Mouse (Mus musculus) B cell, adult 2 months (primary cell): ENCODE measurements at regions not wholly inside any gene's neighbourhood (a gene's known extent, or its start where the extent isn't known, plus 50 kb on each side); places are given as distances from the start of the nearest gene placed in this dataset.
A peak's percentile ranks its signal among the peaks of the same experiment; 100 is the strongest.

Experiments
- DNase-seq, 2 experiments: peaks; one replicate each; pipeline ENCODE4 v3.0.0; 2022

DNA sequence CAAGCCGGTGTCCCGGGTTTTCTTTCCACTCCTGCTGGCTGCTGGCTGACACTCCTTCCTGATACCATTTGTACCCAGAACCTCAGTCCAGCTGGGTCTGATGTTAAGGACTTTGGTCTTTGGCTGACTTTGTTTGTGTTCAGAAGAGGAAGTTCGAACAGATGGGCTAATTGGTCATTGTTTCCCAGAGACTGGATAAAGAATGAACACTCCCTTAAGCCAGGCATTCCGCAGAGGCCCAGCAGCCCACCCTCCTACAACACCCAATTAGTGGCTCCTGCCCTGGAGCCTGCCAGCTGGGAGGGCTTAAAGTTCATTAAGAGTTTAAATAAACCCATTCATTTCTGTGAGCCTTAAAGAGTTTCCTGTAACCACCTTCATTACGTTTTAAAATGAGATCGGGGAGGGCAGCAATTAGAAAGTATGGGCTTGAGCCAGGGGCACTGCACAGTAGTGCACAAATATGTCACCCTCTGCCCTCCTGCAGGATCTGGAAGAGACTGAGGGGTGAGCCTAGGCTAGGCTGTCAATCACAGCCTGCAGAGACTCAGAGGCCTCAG, 257.9 kb downstream of the Ajap1 start:
- DNase-seq = no peak

- no peak for DNase-seq
Measured at GRCm38 (mm10) chr4:153223019-153223418, 259.6 kb downstream of the Ajap1 start.

GRCm38 (mm10) chr4:153220485-153220884, 262.1 kb downstream of the Ajap1 start:
- DNase-seq = no peak

- DNase-seq = no peak
Measured at GRCm38 (mm10) chr4:153220074-153220473, 262.5 kb downstream of the Ajap1 start.

GRCm38 (mm10) chr4:153217541-153217980, 265.1 kb downstream of the Ajap1 start:
- no peak for DNase-seq

DNA sequence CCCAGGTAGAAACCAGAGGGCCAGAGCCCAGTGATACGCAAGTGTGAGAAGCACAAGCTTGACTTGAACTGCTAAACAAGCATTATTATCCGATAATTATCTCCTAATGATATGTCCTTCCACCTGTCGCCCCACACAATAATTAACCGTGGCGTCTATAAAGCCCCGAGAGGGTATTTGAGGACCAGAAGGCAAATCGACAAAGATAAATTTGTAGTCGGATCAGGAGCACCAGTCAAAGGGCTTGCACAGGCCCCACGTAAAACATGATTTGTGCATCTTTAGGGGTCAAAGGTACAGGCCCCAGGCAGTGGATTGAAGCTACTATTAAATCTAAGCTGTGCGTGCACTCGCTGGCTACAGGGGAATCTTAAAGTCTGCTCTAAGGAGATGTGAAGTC, 270.5 kb downstream of the Ajap1 start:
- DNase-seq = no peak

- DNase-seq = no peak
Measured at GRCm38 (mm10) chr4:153208822-153209221, 273.8 kb downstream of the Ajap1 start.

- DNase-seq = no peak
Measured at GRCm38 (mm10) chr4:153208215-153208614, 274.4 kb downstream of the Ajap1 start.

GRCm38 (mm10) chr4:153207578-153208102, 275.0 kb downstream of the Ajap1 start:
- DNase-seq = no peak

- no peak for DNase-seq
Measured at GRCm38 (mm10) chr4:153206789-153207457, 275.7 kb downstream of the Ajap1 start.

DNA sequence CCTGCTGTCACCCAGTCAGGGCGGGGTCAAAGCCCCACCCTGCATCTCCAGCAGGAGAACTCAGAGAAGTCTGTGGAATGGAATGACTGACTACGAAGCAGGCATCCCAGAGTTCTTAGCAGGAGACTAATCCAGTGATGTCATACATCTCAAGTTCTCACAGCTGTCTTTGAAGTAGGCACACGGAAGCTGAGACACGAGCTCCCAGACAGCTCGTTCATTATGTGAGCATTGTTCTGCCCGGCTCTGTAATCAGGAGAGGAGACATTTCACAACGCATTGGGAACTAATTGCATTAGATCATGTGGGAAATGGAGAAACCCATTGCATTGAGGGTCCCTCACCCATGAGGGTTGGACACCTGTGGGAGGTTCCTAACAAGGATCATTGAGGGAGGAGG, 277.8 kb downstream of the Ajap1 start:
- no peak for DNase-seq

DNA sequence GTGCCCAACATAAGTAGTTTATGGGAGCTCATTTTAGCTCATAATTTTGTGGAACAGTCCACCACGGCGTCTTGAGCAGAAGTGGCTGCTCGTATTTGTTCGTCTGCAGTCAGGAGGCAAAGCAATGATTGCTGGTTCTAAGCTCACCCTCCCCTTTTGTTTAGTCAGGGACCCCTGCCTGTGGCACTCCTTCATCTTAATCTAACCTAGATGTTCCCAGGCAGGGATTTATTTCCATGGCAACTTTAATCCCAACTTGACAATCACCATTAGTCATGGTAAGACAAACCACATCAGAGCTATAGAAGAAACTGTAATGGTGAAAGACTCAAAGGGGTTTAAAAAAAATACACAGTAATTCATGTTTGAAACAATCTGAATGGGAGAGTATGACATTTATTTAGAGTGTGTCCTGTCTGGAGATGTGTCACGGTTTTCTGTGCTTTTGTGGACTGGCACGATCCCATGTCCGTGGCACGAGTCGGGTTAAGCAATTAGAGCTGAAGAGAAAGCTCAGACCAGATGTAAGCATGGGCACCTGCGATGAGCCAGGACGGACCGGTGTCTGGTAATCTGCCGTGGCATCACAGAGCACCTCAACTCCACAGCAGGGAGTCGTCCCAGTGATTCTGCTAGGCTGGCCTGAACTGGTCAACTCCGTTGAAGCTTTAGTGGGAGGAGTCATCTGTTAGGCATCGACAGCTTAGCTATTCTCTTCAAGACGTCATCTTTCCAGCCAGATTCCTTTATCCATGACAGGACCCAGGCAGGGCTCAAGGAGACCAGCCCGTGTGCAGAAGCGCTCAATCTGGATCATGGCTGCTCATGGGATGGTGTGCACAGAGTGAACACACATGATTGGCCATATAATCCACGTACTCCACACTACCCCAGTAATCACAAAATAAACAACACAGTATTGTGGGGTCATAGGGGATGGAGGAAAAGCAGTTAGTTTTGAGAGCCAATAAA, 281.5 kb downstream of the Ajap1 start:
- DNase-seq = no peak

- no peak for DNase-seq
Measured at GRCm38 (mm10) chr4:153189485-153189884, 293.1 kb downstream of the Ajap1 start.

- no peak for DNase-seq
Measured at GRCm38 (mm10) chr4:153188504-153189031, 294.0 kb downstream of the Ajap1 start.

DNA sequence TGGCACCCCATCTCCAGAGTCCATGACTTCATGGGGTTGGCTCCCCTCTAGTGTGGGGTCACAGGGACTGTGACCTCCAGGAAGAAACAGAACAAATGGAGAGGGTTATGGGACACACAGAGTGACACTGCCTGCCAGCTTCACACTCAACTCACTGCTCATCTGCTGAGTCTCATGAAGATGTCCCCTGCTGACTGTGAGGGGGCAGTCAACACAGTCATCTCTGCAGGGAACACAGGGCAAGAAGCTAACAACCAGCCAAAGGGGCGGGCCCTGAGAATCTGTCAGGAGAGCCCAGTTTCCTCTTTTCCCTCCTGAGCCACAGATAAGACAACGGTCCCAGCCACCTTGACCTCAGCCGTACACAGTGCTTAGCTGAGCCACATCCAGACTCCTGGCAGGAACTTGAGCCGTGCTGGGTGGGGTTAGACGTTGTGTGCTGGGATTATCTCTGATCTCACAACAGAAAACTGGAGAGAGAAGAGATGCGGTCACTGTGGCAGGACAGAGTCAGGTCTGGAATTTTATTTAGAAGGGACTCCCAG, 294.6 kb downstream of the Ajap1 start:
- DNase-seq = no peak

DNA sequence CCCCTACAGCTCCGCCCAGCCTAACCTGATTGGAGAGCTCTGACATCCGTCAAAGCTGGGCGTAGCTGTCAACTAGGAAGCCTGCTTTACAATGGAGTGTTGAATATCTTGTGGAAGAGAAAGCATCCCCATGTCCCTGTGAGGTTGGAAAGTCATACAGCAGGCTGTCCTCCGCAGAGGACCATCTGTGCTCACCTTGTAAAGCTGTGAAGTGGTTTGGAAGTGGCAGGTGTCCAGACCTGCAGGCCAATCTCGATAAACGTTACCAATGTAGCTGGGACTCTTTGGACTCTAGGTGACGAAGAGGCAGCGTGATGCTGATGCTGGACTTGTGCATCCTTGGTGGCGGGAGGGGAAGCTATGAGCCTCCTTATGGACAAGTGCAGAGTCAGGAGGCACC, 305.1 kb downstream of the Ajap1 start:
- DNase-seq = no peak

DNA sequence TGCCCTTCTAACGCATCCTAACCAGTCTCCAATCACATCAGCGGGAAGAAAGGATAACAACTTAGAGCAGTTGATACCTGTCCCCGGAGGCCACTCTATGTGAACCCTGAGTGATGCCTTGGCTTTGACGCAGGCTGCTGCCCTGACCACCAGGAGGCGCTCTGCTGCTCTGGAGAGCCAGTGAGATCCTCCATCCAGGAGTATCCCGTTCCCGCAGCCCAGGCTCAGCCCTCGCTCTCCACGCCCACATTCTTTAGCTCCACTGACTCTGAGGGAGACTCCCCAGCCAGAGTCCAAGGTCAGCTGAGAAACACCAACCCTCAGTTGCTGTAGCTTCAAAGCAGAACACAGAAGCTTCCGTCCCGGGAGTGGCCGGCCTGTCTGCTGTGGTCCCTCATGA, 307.0 kb downstream of the Ajap1 start:
- no peak for DNase-seq

DNA sequence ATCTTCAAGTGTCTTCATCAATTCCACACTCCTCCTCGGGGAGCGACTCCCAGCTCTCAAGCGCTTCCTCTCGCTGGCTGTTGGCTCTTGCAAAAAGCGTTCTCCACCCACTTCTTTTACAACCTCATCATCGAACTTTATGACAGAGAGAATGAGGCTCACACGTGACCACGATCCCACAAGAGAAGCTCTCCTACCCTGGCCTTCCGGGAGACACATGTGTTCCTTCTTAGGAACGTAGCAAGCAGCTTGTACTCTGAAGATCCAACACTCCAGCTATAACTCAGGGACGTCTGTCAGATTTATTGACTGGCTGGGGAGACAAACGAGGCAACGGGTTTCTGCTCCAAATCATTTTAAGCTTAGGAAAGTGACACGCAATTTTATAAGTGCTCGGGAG, 307.5 kb downstream of the Ajap1 start:
- no peak for DNase-seq

DNA sequence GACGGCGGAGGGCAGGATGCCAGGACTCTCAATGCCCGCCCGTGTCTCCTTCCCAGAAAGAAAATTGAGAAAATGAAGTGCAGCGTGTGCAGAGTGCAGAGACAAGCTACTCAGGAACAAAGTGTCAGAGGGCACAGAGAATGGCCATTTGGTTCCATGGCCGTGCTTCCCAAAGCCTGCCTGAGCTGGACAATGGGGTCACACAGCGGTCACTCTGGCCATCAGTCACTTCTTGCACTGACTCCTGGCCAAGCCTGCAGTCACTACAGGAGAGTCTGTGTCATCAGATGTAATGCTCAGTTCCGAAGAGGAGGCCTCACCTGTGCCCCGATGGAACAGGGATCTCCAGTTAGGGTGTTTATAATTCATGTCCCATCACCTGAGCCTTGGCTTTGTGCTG, 312.6 kb downstream of the Ajap1 start:
- DNase-seq = no peak

DNA sequence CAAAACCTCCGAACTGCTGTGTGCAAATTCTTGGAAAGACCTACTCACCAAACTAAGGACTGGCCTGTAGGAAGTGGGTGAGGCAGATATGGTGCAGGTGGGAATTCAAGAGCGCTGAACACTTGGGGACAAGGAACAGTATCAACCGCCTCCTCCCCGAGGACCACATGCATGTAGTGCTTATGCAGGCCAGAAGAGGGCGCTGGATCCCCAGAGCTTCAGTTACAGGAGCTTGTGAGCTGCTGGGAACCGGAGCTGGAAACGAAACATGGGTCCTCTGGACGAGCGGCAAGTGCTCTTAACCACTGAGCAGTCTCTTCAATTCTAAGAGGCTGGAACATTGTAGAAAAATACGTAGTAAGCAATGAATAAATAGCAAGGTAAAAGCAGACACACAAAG, 317.8 kb downstream of the Ajap1 start:
- no peak for DNase-seq

- DNase-seq = no peak
Measured at GRCm38 (mm10) chr4:153160115-153160514, 322.5 kb downstream of the Ajap1 start.

DNA sequence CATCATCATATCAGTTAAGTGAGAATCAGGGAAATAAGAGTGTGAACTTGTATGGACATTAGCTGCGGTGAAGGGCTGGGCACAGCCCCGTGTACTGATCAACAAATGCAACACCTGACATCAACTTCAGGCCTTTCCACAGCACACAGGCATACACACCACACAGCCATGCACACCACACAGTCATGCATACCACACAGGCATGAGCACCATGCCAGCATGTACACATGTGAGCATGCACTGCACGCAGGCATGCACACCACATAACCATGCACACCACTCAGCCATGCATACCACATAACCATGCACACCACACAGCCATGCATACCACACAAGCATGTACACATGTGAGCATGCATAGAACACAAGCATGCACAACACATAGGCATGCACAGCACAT, 325.0 kb downstream of the Ajap1 start:
- no peak for DNase-seq

GRCm38 (mm10) chr4:153152923-153153322, 329.7 kb downstream of the Ajap1 start:
- peak; percentile 27 to 30 for DNase-seq
